Mouse (Mus musculus) limb, embryonic 14.5 days (tissue): Measurements from ENCODE around the gene Selenoo. TPM values are rescaled to one million over a fixed set of nuclear protein-coding genes. Genes with fewer than 3 reads are reported as not detected.

ENCODE experiments used
- ATAC-seq: fragments of 200-750 bp; cut with Nextera tagmentation; 2 replicates; pipeline ENCODE4 v1.8.0; 2017; ENCODE audit warnings: low read depth, moderate number of reproducible peaks, moderate TSS enrichment; ENCODE audit not compliant: low FRiP score
- DNase-seq: peaks from one replicate; pipeline ENCODE4 v3.0.0-alpha.2; 2015; ENCODE audit warnings: low spot score
- H3K27ac ChIP-seq: fragments of 300-500 bp; sonication (generic); replicated peaks from 2 replicates; pipeline ENCODE4 v1.5.1; 2014; ENCODE audit warnings: low read depth, mild to moderate bottlenecking, low read length, moderate library complexity, mixed read lengths
- H3K27me3 ChIP-seq: fragments of 300-500 bp; sonication (generic); 2 replicates; pipeline ENCODE4 v1.6.1; 2014; ENCODE audit warnings: low read length, mixed read lengths; ENCODE audit not compliant: control insufficient read depth, insufficient read depth
- H3K36me3 ChIP-seq: fragments of 300-500 bp; sonication (generic); 2 replicates; pipeline ENCODE4 v1.6.1; 2014; ENCODE audit warnings: mild to moderate bottlenecking, low read length, moderate library complexity, mixed read lengths; ENCODE audit not compliant: control insufficient read depth, insufficient read depth
- H3K4me1 ChIP-seq: fragments of 300-500 bp; sonication (generic); 2 replicates; pipeline ENCODE4 v1.6.1; 2014; ENCODE audit warnings: antibody characterized with exemption, low read length, mixed read lengths; ENCODE audit not compliant: control insufficient read depth, insufficient read depth
- H3K4me2 ChIP-seq: fragments of 300-500 bp; sonication (generic); replicated peaks from 2 replicates; pipeline ENCODE4 v1.6.1; 2014; ENCODE audit warnings: low read depth, mild to moderate bottlenecking, low read length, moderate library complexity; ENCODE audit not compliant: severe bottlenecking
- H3K4me3 ChIP-seq: fragments of 300-500 bp; sonication (generic); replicated peaks from 2 replicates; pipeline ENCODE4 v1.5.1; 2014; ENCODE audit warnings: low read length
- H3K9ac ChIP-seq: fragments of 300-500 bp; sonication (generic); 2 replicates; pipeline ENCODE4 v1.6.1; 2014; ENCODE audit warnings: mild to moderate bottlenecking, low read depth, low read length, moderate library complexity; ENCODE audit not compliant: severe bottlenecking
- H3K9me3 ChIP-seq: fragments of 300-500 bp; sonication (generic); 2 replicates; pipeline ENCODE4 v1.6.1; 2016; ENCODE audit warnings: low read length; ENCODE audit not compliant: control insufficient read depth
- POLR2A ChIP-seq: fragments of 200-500 bp; IDR thresholded peaks from 2 replicates; pipeline ENCODE4 v1.8.0; 2012; ENCODE audit warnings: inconsistent platforms, mild to moderate bottlenecking, moderate library complexity, borderline replicate concordance; ENCODE audit not compliant: insufficient read depth, insufficient read length; ENCODE audit errors: extremely low read depth
- WGBS: fragments of 180-500 bp; shearing (Covaris S2); extraction: QIAGEN DNeasy Blood & Tissue Kit; methylation state at CpG from one replicate; pipeline ENCODE4 v1.1.7; 2014; 5-methylcytosine and 5-hydroxymethylcytosine counted together
- polyA plus RNA-seq, 2 experiments: library from polyadenylated mRNA; depleted of rRNA in 1 of 2; stranded (reverse) in 1 of 2; unstranded in 1 of 2; fragments of >200 nt; fragmentation: Nextera tagmentation in 1 of 2; extraction: Ambion mirVana in 1 of 2; gene quantifications; 2 replicates each; pipeline versions ENCODE4 v1.2.1 to v1.2.3; 2012 to 2014

Gene Selenoo
- polyA plus RNA-seq, 2 experiments = 20.6 to 32.7 TPM

DNA sequence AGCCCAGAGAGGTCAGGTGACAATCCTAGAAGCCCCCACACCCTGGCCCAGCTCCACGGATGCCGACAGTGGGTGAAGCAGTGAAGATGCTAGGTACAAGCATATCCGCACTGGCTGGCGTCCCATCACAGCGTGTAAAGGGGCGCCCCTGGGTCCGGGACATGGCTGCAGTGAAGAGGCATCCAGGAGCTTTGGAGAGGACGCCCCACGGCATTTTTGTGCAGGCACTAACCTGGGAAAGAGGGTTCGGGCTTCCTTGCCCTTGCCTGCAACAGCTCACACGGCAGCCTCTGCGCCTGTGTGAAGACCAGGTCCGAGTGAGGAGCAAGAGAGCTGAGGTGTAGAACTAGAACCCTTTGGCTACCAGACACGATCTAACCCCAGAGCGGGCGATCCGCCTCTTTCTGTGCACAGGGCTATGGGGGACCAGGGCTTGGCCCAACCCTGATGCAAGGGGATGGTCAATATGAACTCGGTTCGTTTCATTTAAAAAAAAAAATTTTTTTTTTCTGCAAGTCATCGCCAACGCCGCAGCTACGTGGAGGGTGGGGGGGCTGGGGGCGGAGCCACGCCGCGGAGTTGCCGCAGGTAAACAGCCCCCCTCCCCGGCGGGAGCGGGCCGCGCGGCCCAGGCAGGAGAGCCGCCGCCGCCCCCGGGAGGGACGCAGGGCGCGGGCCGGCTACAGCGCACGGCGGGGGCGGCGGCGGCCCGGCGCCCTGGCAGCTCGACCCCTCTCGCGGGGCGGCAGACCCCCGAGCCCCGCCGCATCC lies 29.5 kb upstream of the Selenoo start, which contains the start of gene Panx2:
Gene Panx2, plus strand, starts transcription at position 574 of the 771 bp plus-strand sequence.
- Histone ChIP-seq H3K9me3 (no peaks in the 10 kb centered on the region), H3K4me1 (no peaks in the 10 kb centered on the region), H3K9ac (peak within 1 kb of the TSS; percentile 69), H3K4me3 (peak within 1 kb of the TSS; percentile 63), H3K27ac (no peak within 1 kb of the TSS), H3K27me3 (peaks cover 25% of the 10 kb centered on the region), H3K4me2 (peak within 1 kb of the TSS; percentile 93), H3K36me3 (no peaks in the 10 kb centered on the region)
- 2% methylated on average over 33 of the region's 57 CpGs for WGBS
- DNase-seq (no peak), ATAC-seq (0 out of 2 replicates have a peak, but pooled peaks have one; percentile 44)
- no peak for TF ChIP-seq POLR2A

DNA sequence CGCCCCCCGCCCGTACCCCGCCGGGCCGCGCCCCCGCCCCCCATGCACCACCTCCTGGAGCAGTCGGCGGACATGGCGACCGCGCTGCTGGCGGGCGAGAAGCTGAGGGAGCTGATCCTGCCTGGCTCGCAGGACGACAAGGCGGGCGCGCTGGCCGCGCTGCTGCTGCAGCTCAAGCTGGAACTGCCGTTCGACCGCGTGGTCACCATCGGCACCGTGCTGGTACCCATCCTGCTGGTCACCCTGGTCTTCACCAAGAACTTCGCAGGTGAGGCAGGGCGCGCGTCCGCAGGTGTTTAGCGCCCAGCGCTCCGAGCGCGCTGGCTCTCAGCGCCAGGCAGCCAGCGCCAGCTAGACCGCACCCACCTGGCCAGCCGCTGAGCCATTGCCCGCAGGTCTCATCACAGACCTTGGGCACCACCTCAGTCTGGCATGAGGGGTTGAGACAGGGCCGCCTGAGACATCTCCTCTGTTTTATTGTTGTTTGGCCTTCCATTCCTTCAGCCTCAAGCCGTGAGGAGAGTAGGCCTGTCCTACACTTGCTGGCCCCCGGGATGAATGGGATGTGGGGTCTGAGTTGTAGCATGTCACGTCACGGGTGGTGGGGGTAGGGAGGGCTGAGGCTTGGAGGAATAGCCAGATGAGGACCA lies 28.7 kb upstream of the Selenoo start:
- DNase-seq (no peak), ATAC-seq (peak; percentile 56; the same call in 1 of the 2 replicates)
- Histone ChIP-seq H3K4me2 (peak overlapping the region; percentile 93), H3K4me1 (no peaks in the 10 kb centered on the region), H3K9me3 (no peaks in the 10 kb centered on the region), H3K36me3 (no peaks in the 10 kb centered on the region), H3K27ac (no peak overlapping the region), H3K4me3 (peak overlapping the region; percentile 63), H3K9ac (peak overlapping the region; percentile 69), H3K27me3 (peaks cover 25% of the 10 kb centered on the region)
- WGBS = 9% methylated on average over 8 of the region's 48 CpGs
- TF ChIP-seq POLR2A = 0 out of 2 replicates have a peak, but pooled peaks have one; percentile 18

DNA sequence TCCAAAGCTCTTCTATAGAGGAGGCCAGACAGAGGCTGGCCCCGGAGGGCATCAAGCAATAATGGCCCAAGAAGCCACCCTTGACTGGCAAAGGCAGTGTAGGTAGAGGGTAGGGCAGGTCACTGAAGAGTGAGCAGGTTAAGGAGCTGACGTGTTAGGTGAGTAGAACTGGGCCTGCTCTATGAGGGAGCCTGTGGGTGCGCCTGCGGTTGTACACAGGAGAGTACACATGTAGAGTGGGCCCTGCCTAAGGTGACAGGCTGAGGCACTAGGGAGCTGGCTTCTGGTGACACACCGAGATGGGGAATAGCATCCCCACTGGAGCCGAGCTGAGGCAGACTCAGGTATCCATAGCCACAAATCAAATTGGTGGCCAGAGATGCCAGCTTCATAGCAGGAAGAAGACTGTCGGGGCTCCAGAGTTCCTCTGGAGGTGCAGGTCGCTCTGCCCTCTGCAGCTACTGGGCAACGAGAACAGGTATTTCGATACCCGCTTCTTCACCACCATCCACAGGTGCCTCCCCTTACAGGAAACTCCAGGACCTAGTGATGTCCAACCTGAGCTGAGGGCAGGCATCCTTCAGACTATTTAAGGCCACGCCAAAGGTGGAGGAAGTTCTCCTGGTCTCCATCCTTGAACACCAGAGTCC lies 27.9 kb upstream of the Selenoo start:
- TF ChIP-seq POLR2A = no peak
- H3K9ac ChIP-seq = no peak overlapping the region
- peaks cover 25% of the 10 kb centered on the region for H3K27me3 ChIP-seq
- no peaks in the 10 kb centered on the region for H3K4me1 ChIP-seq
- ATAC-seq = no peak
- no peak for DNase-seq
- no peaks in the 10 kb centered on the region for H3K36me3 ChIP-seq
- no peak overlapping the region for H3K4me2 ChIP-seq
- H3K9me3 ChIP-seq = no peaks in the 10 kb centered on the region
- WGBS = 87% methylated on average over 12 of the region's 12 CpGs
- H3K4me3 ChIP-seq = no peak overlapping the region
- H3K27ac ChIP-seq = no peak overlapping the region

DNA sequence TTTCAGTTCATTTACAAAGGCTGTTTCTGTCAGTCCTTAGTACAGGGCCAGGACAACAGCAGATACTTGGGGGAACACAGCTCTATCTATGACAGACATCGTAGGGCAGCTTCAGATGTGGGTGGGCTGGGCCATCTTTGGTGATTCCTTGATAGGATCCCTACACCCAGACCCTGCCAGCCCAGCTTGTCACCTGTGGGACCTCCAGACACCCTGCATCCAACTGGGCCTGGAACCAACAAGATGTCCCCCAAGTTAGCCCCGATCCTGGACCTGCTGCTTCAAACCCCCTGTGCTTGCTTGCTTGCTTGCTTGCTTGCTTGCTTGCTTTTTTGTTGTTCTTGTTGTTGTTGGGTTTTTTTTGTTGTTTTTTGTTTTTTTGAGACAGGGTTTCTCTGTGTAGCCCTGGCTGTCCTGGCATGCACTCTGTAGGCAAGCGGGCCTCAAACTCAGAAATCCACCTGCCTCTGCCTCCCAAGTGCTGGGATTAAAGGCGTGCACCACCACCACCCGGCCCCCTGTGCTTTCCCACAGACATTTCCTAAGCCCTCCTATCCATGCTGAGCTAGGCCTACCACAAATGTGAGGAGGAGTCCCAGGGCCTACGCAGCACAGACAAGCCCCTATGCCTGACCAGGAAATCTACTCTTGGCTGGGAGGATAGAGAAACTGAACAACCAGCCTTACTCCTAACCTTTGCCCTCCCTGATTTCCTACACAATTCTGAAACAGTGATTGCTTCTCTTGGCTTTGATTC lies 26.9 kb upstream of the Selenoo start:
- no peak for ATAC-seq
- H3K4me3 ChIP-seq = no peak overlapping the region
- H3K4me2 ChIP-seq = no peak overlapping the region
- no peak for TF ChIP-seq POLR2A
- 87% methylated on average over 6 of the region's 6 CpGs for WGBS
- no peaks in the 10 kb centered on the region for H3K9me3 ChIP-seq
- no peak overlapping the region for H3K9ac ChIP-seq
- H3K27me3 ChIP-seq = peaks cover 32% of the 10 kb centered on the region
- H3K27ac ChIP-seq = no peak overlapping the region
- no peak for DNase-seq
- H3K4me1 ChIP-seq = no peaks in the 10 kb centered on the region
- H3K36me3 ChIP-seq = no peaks in the 10 kb centered on the region

DNA sequence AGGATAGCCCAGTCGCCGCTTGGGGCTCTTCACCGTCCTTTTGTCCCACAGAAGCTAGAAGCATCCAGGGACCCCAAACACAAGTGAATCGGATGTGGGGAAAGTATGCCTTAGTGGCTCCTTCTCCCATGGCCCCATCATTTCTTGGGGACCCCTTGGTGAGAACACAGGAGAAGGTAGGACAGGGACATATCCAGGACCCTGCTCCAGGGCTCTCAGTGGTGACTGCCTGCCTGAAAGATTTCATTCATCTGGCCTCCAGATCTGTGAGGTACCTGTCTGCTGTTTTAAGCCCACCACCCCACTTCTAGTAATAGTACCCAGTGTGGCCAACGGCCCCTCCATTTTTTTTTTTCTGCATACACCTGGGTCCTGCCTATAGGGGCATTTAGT lies 26.4 kb upstream of the Selenoo start:
- H3K9ac ChIP-seq = no peak overlapping the region
- H3K4me3 ChIP-seq = no peak overlapping the region
- no peak for ATAC-seq
- peaks cover 37% of the 10 kb centered on the region for H3K27me3 ChIP-seq
- H3K36me3 ChIP-seq = no peaks in the 10 kb centered on the region
- no peak overlapping the region for H3K27ac ChIP-seq
- DNase-seq = no peak
- 92% methylated on average over 5 of the region's 5 CpGs for WGBS
- no peaks in the 10 kb centered on the region for H3K9me3 ChIP-seq
- no peaks in the 10 kb centered on the region for H3K4me1 ChIP-seq
- TF ChIP-seq POLR2A = no peak
- no peak overlapping the region for H3K4me2 ChIP-seq
